8 mouse cellular contexts compared by ENCODE assay signal in genomic region chr11:78189234-78190040, GRCm38 (mm10). TPM values are rescaled to one million over a fixed set of nuclear protein-coding genes. Genes with fewer than 3 reads are reported as not detected.
A peak's percentile ranks its signal among the peaks of the same experiment; 100 is the strongest.
DNase-seq lines count a peak whose midpoint lies in the region; ATAC-seq and TF ChIP-seq lines count a peak whose summit lies in the region.

No protein-coding gene starts in this region.

- H3K4me3 ChIP-seq in ES-Bruce4 (ENCODE audit: low read depth, low read length): peak overlapping the region; percentile 90
- peak overlapping the region; percentile 80 for H3K4me3 ChIP-seq in forebrain, postnatal 0 days (ENCODE audit: low read depth, low read length)
- H3K4me3 ChIP-seq in layer of hippocampus, adult 2 months: peak overlapping the region; percentile 79
- H3K4me3 ChIP-seq in lung, embryonic 15.5 days: peak overlapping the region; percentile 68

- peaks cover 2% of the 10 kb centered on the region; the same call in 1 of the 2 replicates for H3K36me3 ChIP-seq in ES-Bruce4 (ENCODE audit: control insufficient read depth, insufficient read depth, low read length, poor library complexity, severe bottlenecking)
- H3K36me3 ChIP-seq in forebrain, postnatal 0 days (ENCODE audit: insufficient read depth): peaks cover 24% of the 10 kb centered on the region
- peaks cover 18% of the 10 kb centered on the region for H3K36me3 ChIP-seq in lung, embryonic 15.5 days

- peaks cover 2% of the 10 kb centered on the region for H3K4me1 ChIP-seq in ES-Bruce4 (ENCODE audit: control insufficient read depth, insufficient read depth, low read length)
- H3K4me1 ChIP-seq in forebrain, postnatal 0 days (ENCODE audit: insufficient read depth): peaks cover 10% of the 10 kb centered on the region; the same call in 1 of the 2 replicates
- peaks cover 22% of the 10 kb centered on the region for H3K4me1 ChIP-seq in lung, embryonic 15.5 days

- H3K4me2 ChIP-seq in forebrain, postnatal 0 days (ENCODE audit: low read depth): peak overlapping the region; percentile 78
- peak overlapping the region; percentile 67 for H3K4me2 ChIP-seq in lung, embryonic 15.5 days

- intact Hi-C loops in heart, postnatal 36 days (cut with DNase I): no loop called here

- no peaks in the 10 kb centered on the region for H3K27me3 ChIP-seq in ES-Bruce4 (ENCODE audit: control insufficient read depth, insufficient read depth, low read length, poor library complexity, severe bottlenecking)
- no peaks in the 10 kb centered on the region for H3K27me3 ChIP-seq in forebrain, postnatal 0 days (ENCODE audit: insufficient read depth, low read length)
- H3K27me3 ChIP-seq in lung, embryonic 15.5 days: no peaks in the 10 kb centered on the region

- H3K9me3 ChIP-seq in ES-Bruce4 (replicated peaks; ENCODE audit: control insufficient read depth, insufficient read depth, low read length, poor library complexity, severe bottlenecking): no peaks in the 10 kb centered on the region
- no peaks in the 10 kb centered on the region for H3K9me3 ChIP-seq in forebrain, postnatal 0 days (ENCODE audit: low read length)
- no peaks in the 10 kb centered on the region for H3K9me3 ChIP-seq in lung, embryonic 15.5 days

- peak; percentile 83 for TF ChIP-seq EP300 in ES-Bruce4 (IDR thresholded peaks at IDR 0.05; ENCODE audit: insufficient read depth, low read depth, low read length)

- peak overlapping the region; percentile 74 for H3K27ac ChIP-seq in ES-Bruce4 (ENCODE audit: insufficient read depth, low read length)
- H3K27ac ChIP-seq in forebrain, postnatal 0 days (ENCODE audit: low read depth, low read length): peak overlapping the region; percentile 95
- H3K27ac ChIP-seq in layer of hippocampus, adult 2 months: peak overlapping the region; percentile 95
- H3K27ac ChIP-seq in lung, embryonic 15.5 days: peak overlapping the region; percentile 100

- WGBS in forebrain, postnatal 0 days: under 1% methylated on average over 42 of the region's 42 CpGs
- under 1% methylated on average over 41 of the region's 42 CpGs for WGBS in lung, embryonic 15.5 days

- ATAC-seq in forebrain, postnatal 0 days: peak; percentile 77
- peak; percentile 90 for ATAC-seq in lung, embryonic 15.5 days (ENCODE audit: borderline replicate concordance, extremely low read depth, low FRiP score, low TSS enrichment)

- peak; percentile 87 for DNase-seq in adrenal gland, postnatal 14 days
- DNase-seq in forebrain, postnatal 0 days: peak; percentile 83
- DNase-seq in heart, postnatal 36 days: peak; percentile 43 to 52
- DNase-seq in layer of hippocampus, adult 2 months (ENCODE audit: low spot score in 2 of 2): peak; percentile 68 to 72
- peak; percentile 72 for DNase-seq in ovary, postnatal 10 days (ENCODE audit: low spot score)
- DNase-seq in thymus, postnatal 10 days (ENCODE audit: low spot score in 2 of 2): no peak

- peak overlapping the region; percentile 90 for H3K9ac ChIP-seq in ES-Bruce4 (ENCODE audit: low read depth, poor library complexity, severe bottlenecking)
- peak overlapping the region; percentile 92 for H3K9ac ChIP-seq in forebrain, postnatal 0 days
- peak overlapping the region; percentile 94 for H3K9ac ChIP-seq in lung, embryonic 15.5 days

- TF ChIP-seq CTCF in ES-Bruce4 (IDR thresholded peaks at IDR 0.05; ENCODE audit: low read depth, low read length): no peak
- TF ChIP-seq CTCF in forebrain, postnatal 0 days (IDR thresholded peaks at IDR 0.05; ENCODE audit: low read depth): no peak
- TF ChIP-seq CTCF in layer of hippocampus, adult 2 months (conservative IDR thresholded peaks at IDR 0.05): no peak

- TF ChIP-seq POLR2A in ES-Bruce4 (IDR thresholded peaks at IDR 0.05; ENCODE audit: insufficient read depth, low read length): peak; percentile 75

RNA-seq across cellular contexts. Expression of gene Rab34, which starts 1.2 kb away (rescaled TPM):
- 33.1 and 36.1 TPM in 2 replicates for polyA plus RNA-seq in ES-Bruce4 (2011; ENCODE audit: insufficient read depth, insufficient read length, low read depth, missing spikeins)
- 89.2 and 92.2 TPM in 2 replicates for total RNA-seq in adrenal gland, postnatal 14 days (2021)
- 76.9 and 83.5 TPM in 2 replicates for total RNA-seq in forebrain, postnatal 0 days (2014; rRNA removed)
- polyA plus RNA-seq in forebrain, postnatal 0 days (2015; fragmentation: Nextera tagmentation; extraction: Ambion mirVana): 50.8 and 55.5 TPM in 2 replicates
- 10 to 100 TPM in 1 of 2 experiments, 1 to 10 TPM in 1; 10.0 to 13.2 TPM for total RNA-seq in heart, postnatal 36 days (2021)
- 10 to 100 TPM; 33.3 TPM for total RNA-seq in layer of hippocampus, adult 2 months (2021)
- 141 and 147 TPM in 2 replicates for polyA plus RNA-seq in lung, embryonic 15.5 days (2015; fragmentation: Nextera tagmentation; extraction: Ambion mirVana)

RNA-seq across cellular contexts. Expression of gene Proca1, which starts 3.8 kb away (rescaled TPM):
- 6.1 and 7.6 TPM in 2 replicates for polyA plus RNA-seq in ES-Bruce4 (2011; ENCODE audit: insufficient read depth, insufficient read length, low read depth, missing spikeins)
- total RNA-seq in adrenal gland, postnatal 14 days (2021): 17.6 and 26.3 TPM in 2 replicates
- total RNA-seq in forebrain, postnatal 0 days (2014; rRNA removed): 0.81 and 2.4 TPM in 2 replicates
- 2.5 and 3.3 TPM in 2 replicates for polyA plus RNA-seq in forebrain, postnatal 0 days (2015; fragmentation: Nextera tagmentation; extraction: Ambion mirVana)
- under 1 TPM; 0.50 to 0.70 TPM for total RNA-seq in heart, postnatal 36 days (2021)
- total RNA-seq in layer of hippocampus, adult 2 months (2021): 1 to 10 TPM; 3.7 to 5.5 TPM
- 4.4 and 4.7 TPM in 2 replicates for polyA plus RNA-seq in lung, embryonic 15.5 days (2015; fragmentation: Nextera tagmentation; extraction: Ambion mirVana)

RNA-seq across cellular contexts. Expression of gene Rpl23a, which starts 6.1 kb away (rescaled TPM):
- 2,740 and 2,914 TPM in 2 replicates for polyA plus RNA-seq in ES-Bruce4 (2011; ENCODE audit: insufficient read depth, insufficient read length, low read depth, missing spikeins)
- 1,759 and 1,890 TPM in 2 replicates for total RNA-seq in adrenal gland, postnatal 14 days (2021)
- total RNA-seq in forebrain, postnatal 0 days (2014; rRNA removed): 772 and 968 TPM in 2 replicates
- 938 and 1,223 TPM in 2 replicates for polyA plus RNA-seq in forebrain, postnatal 0 days (2015; fragmentation: Nextera tagmentation; extraction: Ambion mirVana)
- 100 to 1,000 TPM; 805 to 853 TPM for total RNA-seq in heart, postnatal 36 days (2021)
- 100 to 1,000 TPM; 747 to 755 TPM for total RNA-seq in layer of hippocampus, adult 2 months (2021)
- 1,297 and 1,378 TPM in 2 replicates for polyA plus RNA-seq in lung, embryonic 15.5 days (2015; fragmentation: Nextera tagmentation; extraction: Ambion mirVana)

RNA-seq across cellular contexts. Expression of gene Tlcd1, which starts 12.9 kb away (rescaled TPM):
- 12.2 and 13.2 TPM in 2 replicates for polyA plus RNA-seq in ES-Bruce4 (2011; ENCODE audit: insufficient read depth, insufficient read length, low read depth, missing spikeins)
- 36.4 and 46.4 TPM in 2 replicates for total RNA-seq in adrenal gland, postnatal 14 days (2021)
- 15.3 and 22.0 TPM in 2 replicates for total RNA-seq in forebrain, postnatal 0 days (2014; rRNA removed)
- 13.9 and 19.0 TPM in 2 replicates for polyA plus RNA-seq in forebrain, postnatal 0 days (2015; fragmentation: Nextera tagmentation; extraction: Ambion mirVana)
- 1 to 10 TPM; 6.1 to 7.5 TPM for total RNA-seq in heart, postnatal 36 days (2021)
- 10 to 100 TPM; 21.1 to 24.3 TPM for total RNA-seq in layer of hippocampus, adult 2 months (2021)
- polyA plus RNA-seq in lung, embryonic 15.5 days (2015; fragmentation: Nextera tagmentation; extraction: Ambion mirVana): 20.2 and 22.9 TPM in 2 replicates

RNA-seq across cellular contexts. Expression of gene Nek8, which starts 13.0 kb away (rescaled TPM):
- 18.1 and 20.0 TPM in 2 replicates for polyA plus RNA-seq in ES-Bruce4 (2011; ENCODE audit: insufficient read depth, insufficient read length, low read depth, missing spikeins)
- total RNA-seq in adrenal gland, postnatal 14 days (2021): 8.5 and 9.0 TPM in 2 replicates
- total RNA-seq in forebrain, postnatal 0 days (2014; rRNA removed): 4.7 and 6.1 TPM in 2 replicates
- 5.5 and 5.7 TPM in 2 replicates for polyA plus RNA-seq in forebrain, postnatal 0 days (2015; fragmentation: Nextera tagmentation; extraction: Ambion mirVana)
- 1 to 10 TPM; 2.2 to 3.4 TPM for total RNA-seq in heart, postnatal 36 days (2021)
- 1 to 10 TPM; 2.6 to 3.3 TPM for total RNA-seq in layer of hippocampus, adult 2 months (2021)
- 19.2 and 20.3 TPM in 2 replicates for polyA plus RNA-seq in lung, embryonic 15.5 days (2015; fragmentation: Nextera tagmentation; extraction: Ambion mirVana)

Comparison
In these comparisons a context has a peak if more than half of its experiments do, and no peak if none do; other contexts are left out.
1. DNase-seq: peak in adrenal gland, postnatal 14 days (single experiment), forebrain, postnatal 0 days (single experiment), heart, postnatal 36 days (2 of 2), layer of hippocampus, adult 2 months (2 of 2) and ovary, postnatal 10 days (single experiment); none in thymus, postnatal 10 days (0 of 2).
2. Peak in every context shown above with its lines, with median percentiles within 50 percentile points of each other: H3K27ac ChIP-seq, H3K4me3 ChIP-seq and H3K9ac ChIP-seq.